Comparison of ENCODE assay signal across 10 mouse cellular contexts in the genomic region with DNA sequence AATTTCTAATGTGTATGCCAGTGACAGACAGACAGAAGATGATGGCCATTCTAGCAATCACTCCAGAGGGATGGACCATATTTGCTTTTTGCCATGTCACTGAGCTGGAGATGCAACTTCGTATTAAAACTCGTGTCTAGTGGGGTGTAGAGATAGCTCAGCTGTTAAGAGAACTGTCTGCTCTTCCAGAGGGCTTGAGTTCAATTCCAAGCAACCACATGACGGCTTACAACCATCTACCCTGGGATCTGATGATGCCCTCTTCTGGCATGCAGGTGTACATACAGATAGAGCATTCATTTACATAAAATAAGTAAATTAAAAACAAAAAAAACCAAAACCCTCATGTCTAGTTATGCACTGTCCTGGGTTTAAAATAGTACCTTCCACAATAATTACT. TPM values are rescaled to one million over a fixed set of nuclear protein-coding genes. Genes with fewer than 3 reads are reported as not detected.
DNase-seq lines count a peak whose midpoint lies in the region; ATAC-seq and TF ChIP-seq lines count a peak whose summit lies in the region.
"Had no signal": no experiment of that assay in that cellular context is flagged by ENCODE, and none has a peak within 500 bp of the region (broad histone marks: within the 10 kb centered on the region; RNA-seq: fewer than 3 reads in every experiment).

No protein-coding gene starts in this region.

- TF ChIP-seq CTCF in liver, postnatal 0 days (IDR thresholded peaks at IDR 0.05; ENCODE audit: low read depth): peak; percentile 37

- WGBS in limb, embryonic 13.5 days: 93% methylated on average over 3 of the region's 3 CpGs
- WGBS in limb, embryonic 10.5 days: 90% methylated on average over 3 of the region's 3 CpGs
- 59% methylated on average over 3 of the region's 3 CpGs for WGBS in liver, postnatal 0 days (ENCODE audit: insufficient replicate concordance)

- H3K27ac ChIP-seq in limb, embryonic 13.5 days: no peak overlapping the region
- no peak overlapping the region for H3K27ac ChIP-seq in limb, embryonic 10.5 days
- no peak overlapping the region for H3K27ac ChIP-seq in liver, postnatal 0 days (ENCODE audit: low read depth)

- H3K4me1 ChIP-seq in limb, embryonic 13.5 days: peaks cover 13% of the 10 kb centered on the region
- peaks cover 10% of the 10 kb centered on the region; the same call in 1 of the 2 replicates for H3K4me1 ChIP-seq in limb, embryonic 10.5 days
- 0 out of 2 replicates have a peak, but pooled peaks cover 8% of the 10 kb centered on the region for H3K4me1 ChIP-seq in liver, postnatal 0 days (ENCODE audit: insufficient read depth)

- no peak for TF ChIP-seq EP300 in liver, postnatal 0 days (IDR thresholded peaks at IDR 0.05; ENCODE audit: low read depth)

- no peak overlapping the region for H3K9ac ChIP-seq in limb, embryonic 13.5 days
- no peak overlapping the region for H3K9ac ChIP-seq in liver, postnatal 0 days (replicated peaks)

- ATAC-seq in limb, embryonic 13.5 days (ENCODE audit: low FRiP score, low read depth): no peak
- no peak for ATAC-seq in liver, postnatal 0 days
- ATAC-seq: intestine, embryonic 16.5 days had no signal

- DNase-seq in limb, embryonic 10.5 days (ENCODE audit: low spot score): no peak
- peak; percentile 58 for DNase-seq in ES-CJ7 (ENCODE audit: low read depth, low spot score)
- peak; percentile 34 for DNase-seq in c-Kit-positive CD71-positive TER-119-positive erythroid progenitor cells, embryonic 14.5 days (ENCODE audit: low spot score)
- DNase-seq in liver, postnatal 0 days: no peak
- no peak for DNase-seq in frontal cortex, postnatal 25 days (ENCODE audit: low spot score in 2 of 2)
- DNase-seq in retina, postnatal 1 day: no peak
- no peak for DNase-seq in cerebellum, adult 11 months
- DNase-seq: lung, postnatal 14 days had no signal

- H3K9me3 ChIP-seq in limb, embryonic 13.5 days: no peaks in the 10 kb centered on the region
- H3K9me3 ChIP-seq in limb, embryonic 10.5 days (replicated peaks): no peaks in the 10 kb centered on the region
- no peaks in the 10 kb centered on the region for H3K9me3 ChIP-seq in liver, postnatal 0 days (ENCODE audit: low read length)

- H3K36me3 ChIP-seq in limb, embryonic 13.5 days: no peaks in the 10 kb centered on the region
- peaks cover 3% of the 10 kb centered on the region; the same call in 1 of the 2 replicates for H3K36me3 ChIP-seq in limb, embryonic 10.5 days
- no peaks in the 10 kb centered on the region; the same call in 1 of the 2 replicates for H3K36me3 ChIP-seq in liver, postnatal 0 days (replicated peaks; ENCODE audit: insufficient read depth, low read length)

- H3K4me2 ChIP-seq in limb, embryonic 13.5 days (replicated peaks): no peak overlapping the region
- H3K4me2 ChIP-seq in liver, postnatal 0 days (ENCODE audit: low read depth, low read length): peak overlapping the region; percentile 87; the same call in 1 of the 2 replicates

- H3K4me3 ChIP-seq in limb, embryonic 13.5 days: 0 out of 2 replicates have a peak overlapping the region, but pooled peaks have one; percentile 74
- no peak overlapping the region for H3K4me3 ChIP-seq in limb, embryonic 10.5 days
- H3K4me3 ChIP-seq in liver, postnatal 0 days (ENCODE audit: low read depth, low read length): no peak overlapping the region

- no peaks in the 10 kb centered on the region for H3K27me3 ChIP-seq in limb, embryonic 13.5 days
- H3K27me3 ChIP-seq in limb, embryonic 10.5 days (ENCODE audit: low read depth, poor library complexity, severe bottlenecking): no peaks in the 10 kb centered on the region
- no peaks in the 10 kb centered on the region for H3K27me3 ChIP-seq in liver, postnatal 0 days (ENCODE audit: insufficient read depth, low read length)

RNA-seq across cellular contexts. Expression of gene Kbtbd3, which starts 1.5 kb away (rescaled TPM):
- 7.1 and 7.5 TPM in 2 replicates for polyA plus RNA-seq in limb, embryonic 13.5 days (2015; fragmentation: Nextera tagmentation; extraction: Ambion mirVana)
- 4.2 and 6.4 TPM in 2 replicates for polyA plus RNA-seq in limb, embryonic 10.5 days (2016; fragmentation: Nextera tagmentation; extraction: Ambion mirVana)
- polyA plus RNA-seq in liver, postnatal 0 days (2015; fragmentation: Nextera tagmentation; extraction: Ambion mirVana): 3.2 and 3.3 TPM in 2 replicates

RNA-seq across cellular contexts. Expression of gene Aasdhppt, which starts 1.9 kb away (rescaled TPM):
- 38.1 and 39.3 TPM in 2 replicates for polyA plus RNA-seq in limb, embryonic 13.5 days (2015; fragmentation: Nextera tagmentation; extraction: Ambion mirVana)
- polyA plus RNA-seq in limb, embryonic 10.5 days (2016; fragmentation: Nextera tagmentation; extraction: Ambion mirVana): 29.3 and 30.8 TPM in 2 replicates
- polyA plus RNA-seq in liver, postnatal 0 days (2015; fragmentation: Nextera tagmentation; extraction: Ambion mirVana): 22.8 and 23.6 TPM in 2 replicates

Comparison
In these comparisons a context has a peak if more than half of its experiments do, and no peak if none do; other contexts are left out.
1. DNase-seq: peak in ES-CJ7 (single experiment) and c-Kit-positive CD71-positive TER-119-positive erythroid progenitor cells, embryonic 14.5 days (single experiment); none in limb, embryonic 10.5 days (single experiment), liver, postnatal 0 days (single experiment), frontal cortex, postnatal 25 days (0 of 2), retina, postnatal 1 day (single experiment) and cerebellum, adult 11 months (single experiment).